Mouse (Mus musculus) midbrain, embryonic 12.5 days (tissue): ENCODE data around the gene Sik2. TPM values are rescaled to one million over a fixed set of nuclear protein-coding genes. Genes with fewer than 3 reads are reported as not detected.

Experiments used
- ATAC-seq: fragments of 200-750 bp; cut with Nextera tagmentation; 2 replicates; pipeline ENCODE4 v1.8.0; 2017; ENCODE audit warnings: low read depth, moderate TSS enrichment, moderate library complexity; ENCODE audit not compliant: low FRiP score
- H3K27ac ChIP-seq: fragments of 300-500 bp; sonication (generic); replicated peaks from 2 replicates; pipeline ENCODE4 v1.5.1; 2016; ENCODE audit warnings: mild to moderate bottlenecking
- H3K27me3 ChIP-seq: fragments of 300-500 bp; sonication (generic); 2 replicates; pipeline ENCODE4 v1.6.1; 2016; ENCODE audit warnings: mild to moderate bottlenecking
- H3K36me3 ChIP-seq: fragments of 300-500 bp; sonication (generic); 2 replicates; pipeline ENCODE4 v1.6.1; 2016
- H3K4me1 ChIP-seq: fragments of 300-500 bp; sonication (generic); 2 replicates; pipeline ENCODE4 v1.6.1; 2016
- H3K4me2 ChIP-seq: fragments of 300-500 bp; sonication (generic); replicated peaks from 2 replicates; pipeline ENCODE4 v1.6.1; 2016; ENCODE audit warnings: mild to moderate bottlenecking, moderate library complexity
- H3K4me3 ChIP-seq: fragments of 300-500 bp; sonication (generic); 2 replicates; pipeline ENCODE4 v1.5.1; 2016; ENCODE audit warnings: mild to moderate bottlenecking
- H3K9ac ChIP-seq: fragments of 300-500 bp; sonication (generic); replicated peaks from 2 replicates; pipeline ENCODE4 v1.6.1; 2016; ENCODE audit warnings: mild to moderate bottlenecking, moderate library complexity
- H3K9me3 ChIP-seq: fragments of 300-500 bp; sonication (generic); 2 replicates; pipeline ENCODE4 v1.6.1; 2016; ENCODE audit warnings: mild to moderate bottlenecking
- WGBS: fragments of 180-500 bp; shearing (Covaris S2); methylation state at CpG from one replicate; pipeline ENCODE4 v1.1.7; 2016; 5-methylcytosine and 5-hydroxymethylcytosine counted together
- polyA plus RNA-seq: library from polyadenylated mRNA; unstranded; fragments of >200 nt; fragmentation: Nextera tagmentation; extraction: Ambion mirVana; gene quantifications from 2 replicates; pipeline ENCODE4 v1.2.1, GENCODE M21; 2016

The Sik2 gene
- polyA plus RNA-seq, 1 experiment from 2014 or later, result 15.1 TPM

DNA sequence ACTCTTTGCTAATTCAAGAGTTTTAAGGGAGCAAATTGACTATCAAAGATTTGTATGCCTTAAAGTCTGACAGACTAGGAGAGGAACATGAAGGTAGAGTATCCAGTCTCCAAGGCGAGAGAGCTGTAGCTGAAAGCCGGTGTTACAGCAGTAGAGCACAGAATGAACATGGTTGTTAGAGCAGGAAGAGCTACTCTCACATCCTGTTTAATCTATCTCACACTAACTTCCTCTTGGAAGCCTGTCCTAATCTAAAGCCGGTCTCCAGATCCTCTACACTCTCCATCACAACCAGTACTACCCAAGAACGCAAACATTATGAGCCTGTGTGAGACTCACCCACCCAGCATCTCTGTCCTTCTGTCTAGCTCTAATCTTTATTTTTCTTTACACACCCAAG lies 38.5 kb downstream of the Sik2 start:
- Histone ChIP-seq H3K27ac (no peak overlapping the region), H3K9ac (no peak overlapping the region), H3K36me3 (no peaks in the 10 kb centered on the region), H3K4me1 (no peaks in the 10 kb centered on the region), H3K9me3 (no peaks in the 10 kb centered on the region), H3K4me3 (no peak overlapping the region), H3K4me2 (no peak overlapping the region), H3K27me3 (no peaks in the 10 kb centered on the region)
- no peak for ATAC-seq
- WGBS, result 92% methylated on average over 4 of the region's 4 CpGs

DNA sequence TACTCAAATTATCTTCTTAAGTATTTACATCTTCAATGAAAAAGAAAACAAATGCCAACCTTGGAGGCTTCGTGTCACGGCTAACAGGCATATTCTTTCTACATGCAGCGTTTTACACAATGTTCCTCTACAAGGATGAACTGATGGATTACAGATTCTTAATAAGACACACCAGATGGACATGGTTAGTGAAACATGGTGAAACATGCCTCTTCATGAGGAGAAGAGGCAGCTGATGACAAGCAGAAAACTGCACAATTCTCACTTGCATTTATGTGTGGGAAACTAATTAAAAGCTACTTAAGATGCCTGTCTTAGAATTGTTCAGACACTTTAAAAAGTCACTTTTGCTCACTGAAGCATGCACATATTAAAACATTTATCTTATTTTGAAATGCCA lies 39.6 kb downstream of the Sik2 start:
- Histone ChIP-seq H3K4me1 (no peaks in the 10 kb centered on the region), H3K9me3 (no peaks in the 10 kb centered on the region), H3K4me3 (no peak overlapping the region), H3K27me3 (no peaks in the 10 kb centered on the region), H3K9ac (no peak overlapping the region), H3K36me3 (no peaks in the 10 kb centered on the region), H3K4me2 (no peak overlapping the region), H3K27ac (no peak overlapping the region)
- 82% methylated on average over 3 of the region's 3 CpGs for WGBS
- ATAC-seq, result no peak

DNA sequence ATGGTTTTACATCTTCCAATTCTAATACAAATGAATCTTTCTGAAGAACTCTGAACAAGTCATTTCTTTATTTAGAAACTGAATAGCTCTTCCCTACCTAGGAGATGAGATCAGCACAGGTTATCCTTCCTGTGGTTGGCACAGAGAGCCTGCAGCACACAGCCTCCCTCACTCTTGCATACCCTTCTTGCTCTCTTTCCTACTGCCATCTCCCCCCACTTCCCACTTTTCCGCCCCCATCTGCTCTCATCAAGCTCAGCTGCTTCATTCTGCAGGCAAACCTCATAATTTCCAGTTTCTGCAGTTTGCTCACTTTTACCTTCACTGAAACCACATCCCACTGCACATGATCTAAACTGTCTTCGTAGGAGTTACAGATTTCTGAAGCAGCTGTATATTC lies 42.6 kb downstream of the Sik2 start:
- Histone ChIP-seq H3K27ac (no peak overlapping the region), H3K4me2 (no peak overlapping the region), H3K9ac (no peak overlapping the region), H3K4me1 (no peaks in the 10 kb centered on the region), H3K36me3 (no peaks in the 10 kb centered on the region), H3K9me3 (no peaks in the 10 kb centered on the region), H3K4me3 (no peak overlapping the region), H3K27me3 (no peaks in the 10 kb centered on the region)
- no peak for ATAC-seq
- 79% methylated on average over 2 of the region's 2 CpGs for WGBS

- Histone ChIP-seq H3K4me2 (no peak overlapping the region), H3K9ac (no peak overlapping the region), H3K4me3 (no peak overlapping the region), H3K27me3 (no peaks in the 10 kb centered on the region), H3K36me3 (no peaks in the 10 kb centered on the region), H3K9me3 (no peaks in the 10 kb centered on the region), H3K4me1 (no peaks in the 10 kb centered on the region), H3K27ac (no peak overlapping the region)
- no peak for ATAC-seq
These were observed 43.5 kb downstream of the Sik2 start for GRCm38 (mm10) chr9:50965392-50965791.

DNA sequence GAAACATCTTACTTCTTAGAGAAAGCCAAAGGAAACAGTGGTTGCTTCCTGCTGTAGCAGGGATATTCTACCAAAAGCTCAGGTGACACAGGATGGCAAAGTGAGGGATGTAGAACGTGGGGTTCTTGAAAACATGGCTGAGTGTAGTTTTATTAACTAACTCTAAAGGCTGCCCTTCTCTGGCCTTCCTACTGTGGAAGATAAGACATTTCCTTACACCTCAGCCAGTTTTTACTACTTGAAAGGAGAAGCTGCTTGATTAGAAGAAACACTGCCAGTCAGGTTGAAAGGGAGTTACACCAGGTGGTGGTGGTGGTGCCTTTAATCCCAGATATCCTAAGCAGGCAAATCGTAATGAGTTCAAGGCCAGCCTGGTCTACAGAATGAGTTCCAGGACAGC lies 44.0 kb downstream of the Sik2 start:
- Histone ChIP-seq H3K9ac (no peak overlapping the region), H3K9me3 (no peaks in the 10 kb centered on the region), H3K27me3 (no peaks in the 10 kb centered on the region), H3K4me3 (no peak overlapping the region), H3K36me3 (no peaks in the 10 kb centered on the region), H3K4me2 (no peak overlapping the region), H3K4me1 (no peaks in the 10 kb centered on the region), H3K27ac (no peak overlapping the region)
- no peak for ATAC-seq
- 75% methylated on average over 2 of the region's 2 CpGs for WGBS

DNA sequence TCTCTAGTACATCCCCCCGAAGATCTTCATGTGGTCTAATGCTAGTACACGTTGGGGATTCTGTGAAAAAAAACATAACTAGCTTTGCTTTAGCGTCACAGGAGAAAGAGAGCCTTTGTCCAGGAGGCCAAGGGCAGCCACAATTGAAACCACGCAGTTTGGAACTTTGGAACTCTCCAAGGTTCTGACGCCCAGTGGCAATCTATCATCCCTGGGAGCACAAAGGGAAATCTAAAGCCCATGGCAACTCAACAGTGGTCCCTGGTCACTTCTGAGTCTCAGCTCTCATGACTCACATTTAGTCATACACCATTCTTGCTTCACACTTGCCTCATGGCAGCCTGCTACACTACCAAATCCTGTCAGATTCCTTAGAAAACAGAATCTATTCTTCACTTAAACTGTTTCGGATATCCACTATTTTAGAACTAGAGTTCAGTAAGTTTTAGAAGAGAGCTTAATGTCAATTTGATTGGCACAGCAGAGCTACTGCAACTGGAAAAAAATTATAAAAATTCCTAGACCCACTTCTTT lies 50.9 kb downstream of the Sik2 start:
- Histone ChIP-seq H3K27me3 (no peaks in the 10 kb centered on the region), H3K9me3 (no peaks in the 10 kb centered on the region), H3K27ac (no peak overlapping the region), H3K4me3 (no peak overlapping the region), H3K9ac (no peak overlapping the region), H3K4me2 (no peak overlapping the region), H3K4me1 (no peaks in the 10 kb centered on the region), H3K36me3 (no peaks in the 10 kb centered on the region)
- ATAC-seq, result no peak
- 58% methylated on average over 6 of the region's 6 CpGs for WGBS

DNA sequence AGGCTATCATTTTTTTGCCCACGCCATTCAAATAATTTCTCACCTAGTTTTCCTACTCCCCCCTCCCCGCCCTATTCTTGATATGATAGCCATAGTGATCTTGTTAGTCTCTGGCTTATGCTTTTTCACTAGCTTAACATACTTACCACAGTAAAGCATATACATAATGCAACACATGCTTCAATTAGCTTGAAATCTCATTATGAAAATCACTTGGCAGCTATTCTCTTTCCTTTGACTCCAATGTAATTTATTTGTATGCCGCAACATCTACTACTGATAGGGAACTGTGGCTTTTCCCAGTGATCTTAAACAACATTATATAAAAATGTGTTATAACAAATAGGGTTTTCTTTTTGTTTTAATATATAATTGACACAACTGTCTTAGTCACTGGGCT lies 53.7 kb downstream of the Sik2 start:
- Histone ChIP-seq H3K9ac (no peak overlapping the region), H3K4me1 (no peaks in the 10 kb centered on the region), H3K4me2 (no peak overlapping the region), H3K9me3 (no peaks in the 10 kb centered on the region), H3K4me3 (no peak overlapping the region), H3K27ac (no peak overlapping the region), H3K27me3 (no peaks in the 10 kb centered on the region), H3K36me3 (no peaks in the 10 kb centered on the region)
- WGBS, result 95% methylated on average over 3 of the region's 3 CpGs
- ATAC-seq, result no peak

DNA sequence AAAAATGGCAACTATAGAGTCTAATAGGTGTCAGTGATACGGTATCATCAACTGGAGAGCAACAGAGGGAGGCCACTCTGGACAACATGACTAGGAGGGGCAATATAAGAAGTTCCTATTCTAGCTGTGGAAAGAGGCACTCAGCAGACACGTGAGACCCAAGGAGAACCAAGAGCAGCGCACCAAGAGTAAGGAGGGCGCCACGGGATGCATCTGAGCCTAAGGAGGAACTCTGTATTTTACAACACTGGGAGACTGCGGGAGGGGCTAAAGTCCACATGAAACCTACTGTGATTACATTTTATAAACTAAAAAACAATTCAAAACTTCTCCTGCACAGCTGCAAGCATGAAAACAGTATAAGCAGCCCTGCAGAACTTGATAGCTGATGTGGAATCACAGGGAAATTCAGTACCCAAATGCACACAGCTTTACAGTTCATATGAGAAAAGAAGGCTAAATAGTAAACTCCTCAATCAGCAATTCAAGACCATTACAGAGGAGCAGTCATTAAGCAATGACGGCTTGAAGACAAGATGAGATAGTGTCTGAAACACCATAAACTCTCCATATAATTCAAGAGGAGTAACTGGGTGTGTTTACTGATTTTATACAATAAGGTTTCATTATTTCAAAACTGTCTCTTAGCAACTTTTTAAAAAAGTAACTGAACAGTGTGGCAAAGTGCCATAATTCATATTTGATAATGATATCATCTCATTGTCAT lies 60.6 kb downstream of the Sik2 start:
- no peaks in the 10 kb centered on the region for H3K36me3 ChIP-seq
- H3K4me1 ChIP-seq, result no peaks in the 10 kb centered on the region
- WGBS, result 93% methylated on average over 7 of the region's 7 CpGs
- no peaks in the 10 kb centered on the region for H3K9me3 ChIP-seq
- no peak overlapping the region for H3K9ac ChIP-seq
- no peak overlapping the region for H3K27ac ChIP-seq
- no peaks in the 10 kb centered on the region for H3K27me3 ChIP-seq
- H3K4me2 ChIP-seq, result no peak overlapping the region
- H3K4me3 ChIP-seq, result no peak overlapping the region
- ATAC-seq, result no peak

- Histone ChIP-seq H3K4me2 (no peak overlapping the region), H3K4me1 (no peaks in the 10 kb centered on the region), H3K9ac (no peak overlapping the region), H3K36me3 (no peaks in the 10 kb centered on the region), H3K27me3 (no peaks in the 10 kb centered on the region), H3K27ac (no peak overlapping the region), H3K9me3 (no peaks in the 10 kb centered on the region), H3K4me3 (no peak overlapping the region)
- no peak for ATAC-seq
- WGBS, result 62% methylated on average over 1 of the region's 1 CpGs
These were observed 62.5 kb downstream of the Sik2 start for GRCm38 (mm10) chr9:50946338-50946737.

DNA sequence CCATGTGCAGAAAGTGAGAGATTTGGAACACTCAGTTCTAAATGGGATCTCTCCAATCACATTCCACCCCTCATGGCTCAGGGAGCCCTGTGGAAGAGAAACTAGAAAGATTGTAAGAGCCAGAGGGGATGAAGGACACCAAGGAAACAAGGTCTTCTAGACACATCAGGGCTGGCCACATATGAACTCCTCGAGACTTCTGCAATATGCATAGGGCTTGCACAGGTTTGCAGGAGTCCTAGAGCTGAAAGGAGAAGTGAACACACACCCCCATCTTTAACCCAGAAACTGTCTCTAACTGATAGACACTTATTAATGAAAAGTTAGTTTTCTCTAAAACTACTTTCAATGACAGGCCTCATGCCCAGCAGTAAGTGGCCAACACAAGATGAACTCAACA lies 64.0 kb downstream of the Sik2 start:
- Histone ChIP-seq H3K4me1 (no peaks in the 10 kb centered on the region), H3K27me3 (no peaks in the 10 kb centered on the region), H3K4me2 (no peak overlapping the region), H3K27ac (no peak overlapping the region), H3K9ac (no peak overlapping the region), H3K4me3 (no peak overlapping the region), H3K36me3 (no peaks in the 10 kb centered on the region), H3K9me3 (no peaks in the 10 kb centered on the region)
- ATAC-seq, result no peak
- 84% methylated on average over 1 of the region's 1 CpGs for WGBS

- WGBS, result 88% methylated on average over 2 of the region's 2 CpGs
- Histone ChIP-seq H3K4me2 (no peak overlapping the region), H3K4me3 (no peak overlapping the region), H3K9ac (no peak overlapping the region), H3K4me1 (no peaks in the 10 kb centered on the region), H3K27me3 (no peaks in the 10 kb centered on the region), H3K9me3 (no peaks in the 10 kb centered on the region), H3K27ac (no peak overlapping the region), H3K36me3 (no peaks in the 10 kb centered on the region)
- no peak for ATAC-seq
These were observed 66.2 kb downstream of the Sik2 start for GRCm38 (mm10) chr9:50942711-50943110.

DNA sequence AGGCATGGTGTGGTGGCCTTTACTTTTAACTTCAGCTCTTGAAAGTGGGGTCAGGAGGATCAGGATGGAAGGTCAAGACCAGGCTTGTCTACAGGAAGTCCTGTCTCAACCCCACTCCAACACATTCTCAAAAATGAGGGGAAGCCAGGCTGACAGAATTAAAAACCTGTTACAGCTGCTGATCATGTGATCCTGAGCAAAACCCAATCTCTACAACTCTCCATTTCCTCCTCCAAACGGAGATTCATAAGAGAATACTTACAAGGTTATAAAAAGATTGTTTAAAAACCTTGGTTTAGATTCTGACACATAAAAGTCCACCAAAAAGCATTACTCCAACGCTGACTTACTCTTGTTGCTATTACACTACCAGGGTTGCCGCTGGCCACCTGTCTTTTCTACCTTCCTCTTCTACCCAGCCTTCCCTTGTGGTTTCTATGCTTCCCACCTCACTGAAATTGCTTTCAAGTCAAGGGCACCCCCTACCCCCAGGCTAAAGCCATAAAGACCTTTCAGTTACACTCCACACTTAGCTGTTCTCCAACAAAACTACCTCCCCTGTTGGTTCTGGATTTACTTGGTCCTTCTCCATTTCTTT lies 67.0 kb downstream of the Sik2 start:
- Histone ChIP-seq H3K9me3 (no peaks in the 10 kb centered on the region), H3K9ac (no peak overlapping the region), H3K27ac (no peak overlapping the region), H3K36me3 (no peaks in the 10 kb centered on the region), H3K4me2 (no peak overlapping the region), H3K4me3 (no peak overlapping the region), H3K27me3 (no peaks in the 10 kb centered on the region), H3K4me1 (no peaks in the 10 kb centered on the region)
- 90% methylated on average over 3 of the region's 3 CpGs for WGBS
- ATAC-seq, result no peak

DNA sequence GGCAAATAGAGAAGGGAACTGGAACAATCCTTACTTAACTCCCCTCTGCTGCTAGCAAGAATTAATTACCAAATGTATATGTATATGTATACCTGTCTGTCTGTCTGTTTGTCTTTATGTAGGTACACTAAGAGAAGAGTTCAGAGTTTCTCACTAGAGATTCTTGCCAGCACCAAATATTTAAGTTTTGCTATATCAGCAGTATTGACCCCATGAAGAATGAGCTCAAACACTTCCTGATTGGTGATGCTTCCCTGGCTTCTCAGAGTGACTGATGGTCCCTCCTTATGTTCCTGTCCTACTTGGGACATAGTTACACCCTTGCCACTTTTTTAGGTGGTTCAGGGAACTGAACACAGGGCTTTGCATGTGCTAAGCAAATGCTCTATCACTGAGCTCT lies 78.9 kb downstream of the Sik2 start:
- no peak overlapping the region for H3K27ac ChIP-seq
- peaks cover 13% of the 10 kb centered on the region; the same call in 1 of the 2 replicates for H3K36me3 ChIP-seq
- no peak overlapping the region for H3K4me3 ChIP-seq
- no peak for ATAC-seq
- no peak overlapping the region for H3K9ac ChIP-seq
- no peaks in the 10 kb centered on the region for H3K9me3 ChIP-seq
- H3K4me2 ChIP-seq, result no peak overlapping the region
- no peaks in the 10 kb centered on the region for H3K4me1 ChIP-seq
- H3K27me3 ChIP-seq, result no peaks in the 10 kb centered on the region
